Mouse (Mus musculus): ENCODE results near the gene Capn9. TPM values are rescaled to one million over a fixed set of nuclear protein-coding genes. Genes with fewer than 3 reads are reported as not detected.
A peak's percentile ranks its signal among the peaks of the same experiment; 100 is the strongest.

Capn9 gene
- polyA plus RNA-seq, 1 experiment from 2014 or later: 0.10 TPM

DNA sequence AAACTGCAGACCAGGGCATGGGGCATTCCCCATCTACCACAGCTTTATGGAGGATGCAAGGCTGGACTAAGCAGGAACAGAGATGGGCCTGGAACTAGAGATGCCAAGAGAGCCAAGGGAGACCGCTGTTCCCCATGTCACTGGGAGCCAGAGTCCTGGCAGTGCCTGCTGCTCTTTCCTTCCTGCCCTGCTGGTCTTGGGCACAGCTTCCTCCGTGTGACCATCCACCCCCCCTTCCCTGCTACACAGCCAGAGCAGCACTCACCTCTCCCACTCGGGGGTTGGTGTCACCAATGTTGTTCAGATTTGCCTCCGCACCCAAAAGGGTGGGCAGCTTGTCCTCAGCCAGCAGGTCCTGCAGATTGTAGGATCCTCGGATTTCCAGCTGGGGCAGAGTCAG is 18.4 kb upstream of the Capn9 start:
- DNase-seq (ENCODE audit: low spot score) (no peak), ATAC-seq (ENCODE audit: low read depth) (no peak)
- H3K36me3 ChIP-seq (ENCODE audit: control insufficient read depth, insufficient read depth, low read length): peaks cover 5% of the 10 kb centered on the region; the same call in 1 of the 2 replicates
- no peak overlapping the region for H3K4me2 ChIP-seq (ENCODE audit: low read depth, low read length)
- H3K4me1 ChIP-seq (ENCODE audit: control insufficient read depth, insufficient read depth, low read length): no peaks in the 10 kb centered on the region
- WGBS: 65% methylated on average over 5 of the region's 5 CpGs
- no peak overlapping the region for H3K4me3 ChIP-seq (ENCODE audit: low read depth, low read length)
- no peaks in the 10 kb centered on the region for H3K9me3 ChIP-seq (ENCODE audit: control insufficient read depth, low read length)
- H3K27ac ChIP-seq (replicated peaks; ENCODE audit: low read depth, low read length): no peak overlapping the region
- H3K27me3 ChIP-seq (replicated peaks; ENCODE audit: control insufficient read depth, insufficient read depth, low read length): no peaks in the 10 kb centered on the region
- no peak overlapping the region for H3K9ac ChIP-seq (ENCODE audit: low read depth, low read length)

GRCm38 (mm10) chr8:124567126-124567525 is 8.8 kb upstream of the Capn9 start:
- H3K27ac ChIP-seq (replicated peaks; ENCODE audit: low read depth, low read length): no peak overlapping the region
- H3K9me3 ChIP-seq (ENCODE audit: control insufficient read depth, low read length): no peaks in the 10 kb centered on the region
- H3K4me2 ChIP-seq (ENCODE audit: low read depth, low read length): no peak overlapping the region
- H3K4me1 ChIP-seq (ENCODE audit: control insufficient read depth, insufficient read depth, low read length): peaks cover 9% of the 10 kb centered on the region
- DNase-seq (ENCODE audit: low spot score) (no peak), ATAC-seq (ENCODE audit: low read depth) (no peak)
- no peak overlapping the region for H3K4me3 ChIP-seq (ENCODE audit: low read depth, low read length)
- 76% methylated on average over 6 of the region's 6 CpGs for WGBS
- H3K9ac ChIP-seq (ENCODE audit: low read depth, low read length): no peak overlapping the region
- no peaks in the 10 kb centered on the region for H3K27me3 ChIP-seq (replicated peaks; ENCODE audit: control insufficient read depth, insufficient read depth, low read length)
- H3K36me3 ChIP-seq (ENCODE audit: control insufficient read depth, insufficient read depth, low read length): no peaks in the 10 kb centered on the region

DNA sequence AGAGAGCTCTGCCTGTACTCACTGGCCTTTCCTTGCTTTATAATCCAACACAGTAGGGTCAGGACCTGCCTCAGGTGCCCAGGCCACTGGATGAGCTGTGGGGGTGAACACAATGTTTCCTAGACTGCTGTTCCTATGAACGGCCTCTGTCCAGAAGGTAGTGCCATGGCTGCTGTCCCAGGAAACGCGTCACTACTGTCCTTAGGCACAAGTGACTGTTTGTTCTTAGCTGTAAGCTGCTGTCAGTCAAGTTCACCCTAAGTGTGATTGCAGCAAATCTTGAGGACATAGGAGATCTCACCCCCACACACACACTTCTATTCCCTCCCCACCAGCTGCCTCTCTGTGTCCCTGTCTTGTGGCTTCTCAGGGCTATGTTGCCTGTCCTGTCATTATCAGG is 8.3 kb upstream of the Capn9 start:
- no peak for DNase-seq (ENCODE audit: low spot score)
- no peak overlapping the region for H3K4me2 ChIP-seq (ENCODE audit: low read depth, low read length)
- H3K9me3 ChIP-seq (ENCODE audit: control insufficient read depth, low read length): no peaks in the 10 kb centered on the region
- 86% methylated on average over 3 of the region's 3 CpGs for WGBS
- H3K27ac ChIP-seq (replicated peaks; ENCODE audit: low read depth, low read length): no peak overlapping the region
- no peak overlapping the region for H3K9ac ChIP-seq (ENCODE audit: low read depth, low read length)
- no peak for ATAC-seq (ENCODE audit: low read depth)
- H3K27me3 ChIP-seq (replicated peaks; ENCODE audit: control insufficient read depth, insufficient read depth, low read length): no peaks in the 10 kb centered on the region
- no peak overlapping the region for H3K4me3 ChIP-seq (ENCODE audit: low read depth, low read length)
- no peaks in the 10 kb centered on the region for H3K36me3 ChIP-seq (ENCODE audit: control insufficient read depth, insufficient read depth, low read length)
- H3K4me1 ChIP-seq (ENCODE audit: control insufficient read depth, insufficient read depth, low read length): peaks cover 9% of the 10 kb centered on the region

GRCm38 (mm10) chr8:124569100-124569499 is 6.8 kb upstream of the Capn9 start:
- WGBS: 53% methylated on average over 2 of the region's 2 CpGs
- Histone ChIP-seq H3K27ac (replicated peaks; ENCODE audit: low read depth, low read length) (no peak overlapping the region), H3K4me3 (ENCODE audit: low read depth, low read length) (no peak overlapping the region), H3K9ac (ENCODE audit: low read depth, low read length) (no peak overlapping the region), H3K4me1 (ENCODE audit: control insufficient read depth, insufficient read depth, low read length) (peaks cover 13% of the 10 kb centered on the region), H3K4me2 (ENCODE audit: low read depth, low read length) (no peak overlapping the region), H3K36me3 (ENCODE audit: control insufficient read depth, insufficient read depth, low read length) (no peaks in the 10 kb centered on the region), H3K9me3 (ENCODE audit: control insufficient read depth, low read length) (no peaks in the 10 kb centered on the region), H3K27me3 (replicated peaks; ENCODE audit: control insufficient read depth, insufficient read depth, low read length) (no peaks in the 10 kb centered on the region)
- ATAC-seq (ENCODE audit: low read depth) (peak; percentile 10; the same call in 1 of the 2 replicates), DNase-seq (ENCODE audit: low spot score) (peak; percentile 33)

DNA sequence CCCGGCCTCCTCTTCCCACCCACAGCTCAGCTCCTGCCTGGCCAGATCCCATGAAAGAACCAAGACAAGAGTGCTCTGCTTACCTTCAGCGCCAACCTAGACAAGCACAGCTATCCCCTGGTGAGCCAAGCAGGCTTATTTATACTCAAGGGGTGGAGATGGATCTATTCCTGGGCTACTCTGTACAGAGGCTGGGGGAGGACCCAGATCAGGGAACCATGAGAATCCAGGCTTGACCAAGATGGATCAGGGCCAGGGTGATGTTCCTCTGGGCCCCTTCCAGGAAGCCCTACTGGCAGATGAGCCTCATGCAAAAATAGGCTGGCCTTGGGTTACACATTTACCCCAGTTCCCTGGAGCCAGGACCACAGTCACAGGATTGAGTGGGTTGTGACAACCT is 6.3 kb upstream of the Capn9 start, which contains the start of gene Agt:
Gene Agt, minus strand, starts transcription at position 114 of the 400 bp plus-strand sequence.
- no peak within 1 kb of the TSS for H3K4me3 ChIP-seq (ENCODE audit: low read depth, low read length)
- DNase-seq (ENCODE audit: low spot score) (no peak), ATAC-seq (ENCODE audit: low read depth) (no peak)
- no peak within 1 kb of the TSS for H3K9ac ChIP-seq (ENCODE audit: low read depth, low read length)
- H3K27ac ChIP-seq (replicated peaks; ENCODE audit: low read depth, low read length): no peak within 1 kb of the TSS
- H3K9me3 ChIP-seq (ENCODE audit: control insufficient read depth, low read length): no peaks in the 10 kb centered on the region
- H3K27me3 ChIP-seq (replicated peaks; ENCODE audit: control insufficient read depth, insufficient read depth, low read length): no peaks in the 10 kb centered on the region
- H3K4me1 ChIP-seq (ENCODE audit: control insufficient read depth, insufficient read depth, low read length): peaks cover 13% of the 10 kb centered on the region
- H3K4me2 ChIP-seq (ENCODE audit: low read depth, low read length): no peak within 1 kb of the TSS
- WGBS: 63% methylated on average over 2 of the region's 2 CpGs
- H3K36me3 ChIP-seq (ENCODE audit: control insufficient read depth, insufficient read depth, low read length): no peaks in the 10 kb centered on the region

GRCm38 (mm10) chr8:124571732-124572429 is 4.0 kb upstream of the Capn9 start:
- H3K9me3 ChIP-seq (ENCODE audit: control insufficient read depth, low read length): no peaks in the 10 kb centered on the region
- no peaks in the 10 kb centered on the region for H3K27me3 ChIP-seq (replicated peaks; ENCODE audit: control insufficient read depth, insufficient read depth, low read length)
- H3K9ac ChIP-seq (ENCODE audit: low read depth, low read length): no peak overlapping the region
- 45% methylated on average over 8 of the region's 8 CpGs for WGBS
- peak; percentile 78 for DNase-seq (ENCODE audit: low spot score)
- peaks cover 13% of the 10 kb centered on the region for H3K4me1 ChIP-seq (ENCODE audit: control insufficient read depth, insufficient read depth, low read length)
- H3K4me2 ChIP-seq (ENCODE audit: low read depth, low read length): no peak overlapping the region
- no peak overlapping the region for H3K4me3 ChIP-seq (ENCODE audit: low read depth, low read length)
- peak overlapping the region; percentile 79 for H3K27ac ChIP-seq (replicated peaks; ENCODE audit: low read depth, low read length)
- H3K36me3 ChIP-seq (ENCODE audit: control insufficient read depth, insufficient read depth, low read length): no peaks in the 10 kb centered on the region
- peak; percentile 45; the same call in 1 of the 2 replicates for ATAC-seq (ENCODE audit: low read depth)

DNA sequence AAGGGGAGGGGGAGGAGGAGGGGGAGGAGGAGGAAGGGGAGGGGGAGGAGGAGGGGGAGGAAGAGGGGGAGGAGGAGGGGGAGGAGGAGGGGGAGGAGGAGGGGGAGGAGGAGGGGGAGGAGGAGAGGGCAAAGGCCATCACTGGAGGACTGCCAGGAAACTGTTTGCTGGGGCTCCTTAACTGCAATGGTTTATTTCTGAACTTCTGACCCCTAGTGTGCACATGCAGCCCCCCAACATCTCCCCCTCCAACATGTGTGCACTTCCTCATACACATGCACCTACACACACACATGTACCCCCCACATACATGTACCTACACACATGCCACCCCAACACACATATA is 3.5 kb upstream of the Capn9 start:
- ATAC-seq (ENCODE audit: low read depth) (no peak), DNase-seq (ENCODE audit: low spot score) (no peak)
- H3K27ac ChIP-seq (replicated peaks; ENCODE audit: low read depth, low read length): no peak overlapping the region; the same call in 1 of the 2 replicates
- no peaks in the 10 kb centered on the region for H3K9me3 ChIP-seq (ENCODE audit: control insufficient read depth, low read length)
- no peak overlapping the region for H3K4me3 ChIP-seq (ENCODE audit: low read depth, low read length)
- no peaks in the 10 kb centered on the region for H3K27me3 ChIP-seq (replicated peaks; ENCODE audit: control insufficient read depth, insufficient read depth, low read length)
- peaks cover 13% of the 10 kb centered on the region for H3K4me1 ChIP-seq (ENCODE audit: control insufficient read depth, insufficient read depth, low read length)
- no peak overlapping the region for H3K4me2 ChIP-seq (ENCODE audit: low read depth, low read length)
- H3K9ac ChIP-seq (ENCODE audit: low read depth, low read length): no peak overlapping the region
- H3K36me3 ChIP-seq (ENCODE audit: control insufficient read depth, insufficient read depth, low read length): no peaks in the 10 kb centered on the region

GRCm38 (mm10) chr8:124573552-124574340 is 2.2 kb upstream of the Capn9 start:
- Histone ChIP-seq H3K27ac (replicated peaks; ENCODE audit: low read depth, low read length) (peak overlapping the region; percentile 44; the same call in 1 of the 2 replicates), H3K36me3 (ENCODE audit: control insufficient read depth, insufficient read depth, low read length) (no peaks in the 10 kb centered on the region), H3K27me3 (replicated peaks; ENCODE audit: control insufficient read depth, insufficient read depth, low read length) (no peaks in the 10 kb centered on the region), H3K9ac (ENCODE audit: low read depth, low read length) (no peak overlapping the region), H3K4me3 (ENCODE audit: low read depth, low read length) (no peak overlapping the region), H3K9me3 (ENCODE audit: control insufficient read depth, low read length) (no peaks in the 10 kb centered on the region), H3K4me2 (ENCODE audit: low read depth, low read length) (peak overlapping the region; percentile 11; the same call in 1 of the 2 replicates), H3K4me1 (ENCODE audit: control insufficient read depth, insufficient read depth, low read length) (peaks cover 13% of the 10 kb centered on the region)
- DNase-seq (ENCODE audit: low spot score) (peak; percentile 93), ATAC-seq (ENCODE audit: low read depth) (peak; percentile 73)
- WGBS: 59% methylated on average over 15 of the region's 15 CpGs
